Mouse (Mus musculus) mature B cell (primary cell): ENCODE measurements around the gene Pdzd9.
"Not testable (repeated sequence)": the region's sequence is repeated elsewhere in the genome, so short reads cannot be mapped to it uniquely, and the experiment has no call there.

ENCODE experiments used
- in situ Hi-C: fragments of 300-500 bp; cut with MboI; formaldehyde crosslinking; loops from 2 replicates; pipeline ENCODE4 v1.14.3; 2019

Gene Pdzd9

DNA sequence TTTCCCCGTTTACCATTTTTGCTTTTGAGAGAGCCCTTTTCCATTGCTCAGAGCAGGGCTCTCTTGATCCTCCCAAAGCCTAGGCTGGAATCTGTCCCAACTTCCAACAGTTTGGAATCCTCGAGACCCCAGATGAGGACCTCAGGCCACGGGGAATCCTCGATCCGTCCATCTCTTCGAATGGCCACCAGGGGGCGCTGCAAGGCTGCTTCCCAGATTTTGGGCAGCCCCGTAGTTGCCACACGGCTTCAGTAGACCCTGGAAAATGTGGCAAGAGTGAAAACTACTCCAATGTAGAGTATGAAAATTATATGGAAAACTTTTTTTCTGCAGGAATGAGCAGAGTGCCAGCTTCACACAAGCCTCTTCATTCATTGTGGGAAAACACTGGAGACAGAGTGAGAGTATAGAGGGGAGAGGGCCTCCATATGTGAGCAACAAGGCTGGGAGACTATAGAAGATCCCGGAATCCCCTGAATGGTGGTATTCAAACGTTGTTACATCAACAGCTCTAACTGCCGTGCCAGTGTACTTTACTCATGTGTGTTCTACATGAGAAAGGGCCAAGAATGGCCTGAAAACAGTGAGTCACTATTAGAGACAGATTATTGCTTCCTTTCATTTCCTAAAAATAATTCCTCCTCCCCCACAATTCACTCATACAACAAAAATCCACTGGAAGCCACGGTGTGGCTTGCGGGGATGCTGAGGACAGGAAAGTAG, at the start of gene Pdzd9:
Gene Pdzd9, minus strand, starts transcription at position 191 of the 723 bp plus-strand sequence.
- in situ Hi-C loops: no loop called here

DNA sequence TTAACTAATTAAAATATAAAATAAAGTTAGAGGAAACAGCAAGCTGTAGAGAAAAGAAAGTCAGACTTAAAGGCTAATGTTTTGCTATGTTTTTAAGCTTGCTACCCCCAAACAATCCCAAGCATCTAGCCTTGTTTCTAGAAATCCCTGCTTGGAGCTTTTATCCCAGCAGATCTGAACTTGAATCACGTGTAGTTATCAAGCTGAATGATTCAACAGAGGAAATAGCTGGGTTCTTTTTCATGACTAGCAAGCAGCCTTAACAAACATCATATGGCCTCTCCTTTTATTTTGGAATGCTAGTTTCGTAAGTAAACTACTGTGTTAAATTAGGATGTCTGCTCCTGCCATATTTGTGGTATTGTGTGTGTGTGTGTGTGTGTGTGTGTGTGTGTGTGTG, 47.1 kb upstream of the Pdzd9 start:
- in situ Hi-C loops: no loop called here

- in situ Hi-C loops: not testable (repeated sequence)
These were observed 43.8 kb upstream of the Pdzd9 start for GRCm38 (mm10) chr7:120713951-120714350.

GRCm38 (mm10) chr7:120713225-120713624, 43.1 kb upstream of the Pdzd9 start:
- in situ Hi-C loops: no loop called here

GRCm38 (mm10) chr7:120712071-120712470, 41.9 kb upstream of the Pdzd9 start:
- in situ Hi-C loops: no loop called here

DNA sequence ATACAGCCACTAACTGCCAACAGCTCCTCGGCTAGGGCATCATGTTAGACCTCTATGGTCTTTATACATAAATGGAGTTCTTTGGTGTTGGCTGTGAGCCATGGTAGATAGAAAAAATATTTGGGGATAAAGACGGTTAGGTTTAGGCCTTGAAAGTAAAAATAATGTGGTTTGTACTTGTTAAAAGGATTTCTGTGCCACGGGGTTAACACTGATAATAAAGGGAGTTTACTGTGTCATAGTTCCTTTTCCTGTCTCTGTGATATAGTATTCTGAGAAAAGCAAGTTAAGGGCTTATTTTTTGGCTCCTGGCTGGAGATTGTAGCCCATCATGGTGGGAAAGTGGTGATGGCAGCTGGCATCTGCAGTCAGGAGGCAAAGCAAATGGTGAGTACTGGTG, 33.7 kb upstream of the Pdzd9 start:
- in situ Hi-C loops: no loop called here

GRCm38 (mm10) chr7:120699586-120699985, 29.4 kb upstream of the Pdzd9 start:
- in situ Hi-C loops: no loop called here

- in situ Hi-C loops: no loop called here
These were observed 26.2 kb upstream of the Pdzd9 start for GRCm38 (mm10) chr7:120696331-120696730.

DNA sequence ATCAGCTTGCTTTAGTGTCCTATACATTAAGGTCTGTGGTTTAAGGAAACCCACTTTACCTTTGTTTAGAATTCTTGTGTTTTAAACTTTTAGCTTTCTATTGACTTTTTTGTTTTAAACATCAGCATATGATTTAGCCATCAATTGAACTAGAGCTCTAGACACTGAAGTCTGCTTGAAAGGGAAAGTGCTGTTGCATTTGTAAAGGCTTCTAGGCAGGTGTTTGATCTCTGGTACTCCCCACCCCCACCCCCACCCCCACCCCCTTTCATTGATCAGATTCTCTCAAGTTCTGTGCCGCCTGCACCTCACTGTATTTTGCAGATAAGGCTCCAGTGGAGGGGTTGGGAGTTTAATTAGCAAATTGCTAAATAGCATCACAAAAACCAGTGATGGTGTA, 25.5 kb upstream of the Pdzd9 start:
- in situ Hi-C loops: no loop called here

- in situ Hi-C loops: no loop called here
These were observed 25.1 kb upstream of the Pdzd9 start for GRCm38 (mm10) chr7:120695196-120695595.

GRCm38 (mm10) chr7:120693831-120694375, 23.8 kb upstream of the Pdzd9 start:
- in situ Hi-C loops: no loop called here

DNA sequence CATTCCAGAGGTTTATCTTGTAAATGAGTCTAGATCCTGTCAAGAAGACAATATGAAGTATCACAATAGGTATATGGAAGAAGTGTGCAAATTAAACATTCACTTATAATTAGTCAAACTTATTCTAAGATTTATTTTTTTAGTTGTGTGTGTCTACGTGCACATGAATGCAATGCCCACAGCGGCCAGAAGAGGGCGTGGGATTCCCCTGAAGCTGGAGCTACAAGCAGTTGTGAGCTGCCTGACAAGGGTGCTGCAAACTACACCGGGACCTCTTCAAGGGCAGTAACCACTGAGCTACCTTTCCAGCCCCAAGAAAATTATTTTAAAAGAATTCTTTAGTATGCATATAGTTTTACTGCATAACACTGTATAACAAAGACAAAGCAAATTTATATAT, 20.5 kb upstream of the Pdzd9 start:
- in situ Hi-C loops: no loop called here

- in situ Hi-C loops: no loop called here
These were observed 15.1 kb upstream of the Pdzd9 start for GRCm38 (mm10) chr7:120685227-120685626.

GRCm38 (mm10) chr7:120684731-120685161, 14.6 kb upstream of the Pdzd9 start:
- in situ Hi-C loops: no loop called here

DNA sequence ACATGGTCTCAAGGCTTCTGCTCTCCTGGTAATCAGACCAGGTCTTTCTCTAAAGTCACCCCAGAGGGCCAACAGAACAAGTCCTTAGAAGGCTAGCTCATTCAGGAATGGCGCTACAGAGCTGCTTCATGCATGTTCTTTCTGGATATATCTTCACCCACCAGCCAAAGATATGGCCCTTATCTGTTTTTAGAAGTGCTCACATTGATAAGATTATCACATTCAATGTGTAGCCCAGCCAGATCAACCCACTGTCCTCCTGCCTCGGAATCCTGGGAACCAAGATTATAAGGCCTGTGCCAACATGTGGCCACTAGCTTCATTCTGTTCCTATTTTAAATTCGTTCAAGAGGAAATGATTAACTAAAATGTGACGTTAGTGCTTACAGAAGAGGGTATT, 11.9 kb upstream of the Pdzd9 start:
- in situ Hi-C loops: no loop called here

DNA sequence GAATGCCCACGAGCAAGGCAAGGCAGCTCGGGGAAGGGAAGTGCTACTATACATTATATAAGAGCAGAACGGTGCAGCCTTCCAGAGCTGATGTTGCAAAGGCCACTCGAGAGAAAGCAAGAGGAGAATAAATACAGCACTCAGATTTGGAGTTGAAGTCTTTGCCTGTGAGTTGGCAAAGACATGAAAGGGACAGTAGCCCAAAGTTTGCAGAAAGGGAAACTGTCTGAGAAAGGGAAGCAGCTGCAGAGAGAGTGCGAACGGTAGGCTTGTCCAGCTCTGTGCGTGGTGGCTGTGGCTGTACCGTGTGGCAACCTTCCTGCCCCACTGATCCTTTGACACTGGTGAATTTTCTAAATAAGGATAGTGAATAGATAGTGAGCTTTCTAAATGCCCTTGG, 8.9 kb upstream of the Pdzd9 start:
- in situ Hi-C loops: no loop called here

DNA sequence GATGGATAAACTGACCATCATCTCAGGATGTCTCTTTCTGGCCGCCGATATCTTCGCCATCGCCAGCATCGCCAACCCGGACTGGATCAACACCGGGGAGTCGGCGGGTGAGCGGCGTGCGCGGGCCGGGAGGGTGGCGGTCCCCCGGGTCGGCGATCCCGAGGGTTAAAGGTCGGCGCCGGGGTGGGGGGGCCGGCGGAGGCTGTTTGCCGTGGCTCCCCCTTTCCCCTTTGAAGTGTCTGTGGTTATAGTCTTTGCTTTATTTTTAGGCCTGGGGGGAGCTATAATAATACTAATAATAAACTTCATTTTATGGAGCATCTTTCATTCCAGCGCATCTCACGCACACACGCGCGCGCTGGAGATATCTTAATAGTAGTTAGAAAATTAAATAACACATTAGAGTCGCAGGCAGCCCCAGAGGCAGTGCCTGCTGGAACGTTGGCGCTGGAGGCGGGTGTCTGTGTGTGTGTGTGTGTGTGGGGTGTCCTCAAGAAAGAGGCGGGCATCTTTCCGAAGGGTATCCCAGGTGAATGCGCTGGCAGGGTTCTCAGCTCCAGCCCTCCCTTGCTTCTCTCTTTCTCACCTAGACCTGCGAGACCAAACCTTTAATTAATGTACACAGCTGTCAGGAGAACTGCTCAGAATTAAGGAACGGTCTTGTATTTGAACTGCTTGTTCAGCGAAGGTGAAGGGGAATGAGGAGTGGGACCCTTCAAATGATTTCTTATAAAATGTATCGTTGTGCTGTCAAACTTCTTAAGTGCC, 7.8 kb upstream of the Pdzd9 start:
- in situ Hi-C loops: no loop called here

DNA sequence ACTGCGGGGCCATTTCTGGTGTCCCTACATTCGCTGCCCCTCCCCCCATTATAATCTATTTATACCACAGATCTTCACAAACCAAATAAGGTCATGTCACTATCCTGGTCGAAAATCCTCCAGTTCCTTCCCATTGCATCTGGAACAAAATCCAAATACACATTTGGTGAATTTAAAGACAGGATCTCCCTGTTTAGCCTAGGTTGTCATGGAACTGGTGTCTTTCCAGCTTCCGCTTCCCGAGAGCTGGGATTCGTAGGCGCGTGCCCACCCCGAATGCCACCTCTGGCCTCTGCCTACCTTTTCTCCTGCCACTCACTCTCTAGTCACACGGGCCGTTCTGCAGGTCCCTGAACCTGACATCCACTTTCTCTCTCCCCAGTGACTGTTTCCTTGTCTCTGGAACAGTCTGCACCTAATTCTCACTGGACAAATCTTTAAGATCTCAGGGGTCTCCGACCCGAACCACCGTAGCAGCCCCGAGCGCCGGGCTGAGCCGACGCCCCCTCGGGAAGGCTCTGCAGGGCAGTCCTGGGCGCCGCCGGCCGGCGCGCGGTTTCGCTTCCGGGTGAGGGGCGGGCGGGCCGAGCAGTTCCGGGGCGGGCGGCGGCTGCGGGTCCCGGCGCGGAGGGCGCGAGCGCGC, 7.0 kb upstream of the Pdzd9 start, which contains the start of gene Mosmo:
Gene Mosmo, plus strand, starts transcription at position 618 of the 643 bp plus-strand sequence.
- in situ Hi-C loops: no loop called here

DNA sequence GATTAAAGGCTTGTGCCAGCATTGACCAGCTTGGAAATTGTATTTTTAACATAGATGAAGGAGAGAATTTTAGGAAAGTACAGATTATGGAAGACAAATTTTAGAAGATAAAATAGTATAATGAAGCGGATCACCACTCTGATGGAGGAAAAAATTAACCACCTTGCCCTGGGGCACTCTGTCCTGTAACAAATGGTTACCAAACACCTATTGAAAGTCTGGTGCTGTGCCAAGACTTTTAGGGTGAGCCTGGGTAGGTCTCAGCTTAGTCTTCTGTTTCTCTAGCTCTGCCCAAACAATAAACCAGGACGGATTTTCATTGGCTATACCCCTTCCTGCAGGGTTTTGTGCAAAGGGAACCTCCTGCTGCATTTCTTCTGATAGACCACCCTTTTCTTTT, 1.1 kb upstream of the Pdzd9 start:
- in situ Hi-C loops: no loop called here

- in situ Hi-C loops: no loop called here
These were observed 8.1 kb downstream of the Pdzd9 start for GRCm38 (mm10) chr7:120662079-120662478.

DNA sequence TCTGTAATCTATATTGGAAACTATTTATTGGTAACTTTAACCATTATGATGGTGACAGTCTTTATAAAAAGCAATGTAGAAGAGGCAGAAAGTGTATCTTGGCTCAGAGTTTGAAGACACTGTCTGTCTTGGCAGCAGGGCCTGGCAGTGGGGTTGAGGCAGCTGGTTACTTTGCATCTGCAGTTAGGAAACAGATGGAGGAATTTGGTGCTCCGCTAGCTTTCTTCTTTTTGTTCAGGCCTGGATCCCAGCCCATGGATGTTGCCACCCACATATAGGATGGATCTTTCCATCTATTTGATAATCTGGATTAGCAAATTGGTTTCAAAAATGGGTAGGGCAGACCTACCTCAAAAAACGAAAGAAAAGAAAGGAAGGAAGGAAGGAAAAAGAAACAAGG, 22.3 kb downstream of the Pdzd9 start:
- in situ Hi-C loops: loop anchor here (25.0 kb wide), 1 partner anchor 761 kb away; the partner anchor contains the start of genes Dcun1d3 and Lyrm1

DNA sequence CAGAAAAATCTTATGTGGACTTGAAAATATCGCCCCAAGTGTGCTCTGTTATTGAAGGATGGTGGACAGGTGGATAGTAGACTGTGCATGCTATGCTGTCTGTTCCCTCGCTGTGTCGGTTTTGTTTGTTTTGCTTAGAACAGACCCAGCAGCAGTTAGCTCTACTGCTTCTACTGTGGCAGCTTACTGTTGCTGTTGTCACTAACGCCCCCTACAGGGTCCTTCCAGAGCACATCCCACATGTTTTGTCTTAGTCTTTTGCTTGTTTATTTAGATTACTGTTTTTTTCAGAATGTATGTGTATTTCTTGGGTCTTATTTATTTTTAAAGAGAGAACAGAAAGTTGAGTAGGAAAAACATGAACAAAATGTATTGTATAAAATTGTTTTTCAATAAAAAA, 26.9 kb downstream of the Pdzd9 start:
- in situ Hi-C loops: loop anchor here (25.0 kb wide), 1 partner anchor 756 kb away; the partner anchor contains the start of genes Dcun1d3 and Lyrm1
